Mouse (Mus musculus): ENCODE measurements around the gene Rgs7bp. TPM values are rescaled to one million over a fixed set of nuclear protein-coding genes. Genes with fewer than 3 reads are reported as not detected.
"Not testable (repeated sequence)": the region's sequence is repeated elsewhere in the genome, so short reads cannot be mapped to it uniquely, and the experiment has no call there.

The Rgs7bp gene
- polyA plus RNA-seq, 1 experiment = 0.17 TPM

- H3K4me1 ChIP-seq = no peaks in the 10 kb centered on the region
- H3K9me3 ChIP-seq = peaks cover 9% of the 10 kb centered on the region
- no peaks in the 10 kb centered on the region for H3K36me3 ChIP-seq (replicated peaks; ENCODE audit: low read length)
- TF ChIP-seq GATA1 (IDR thresholded peaks at IDR 0.05; ENCODE audit: borderline replicate concordance, low read length) (no peak), FLI1 (IDR thresholded peaks at IDR 0.05; ENCODE audit: low read length) (no peak)
- H3K27me3 ChIP-seq (replicated peaks) = no peaks in the 10 kb centered on the region
- no peak overlapping the region for H3K4me3 ChIP-seq (replicated peaks)
Measured at GRCm38 (mm10) chr13:104916106-104916505, 138.6 kb downstream of the Rgs7bp start.

- TF ChIP-seq FLI1 (IDR thresholded peaks at IDR 0.05; ENCODE audit: low read length) = no peak
- TF ChIP-seq GATA1 (IDR thresholded peaks at IDR 0.05; ENCODE audit: borderline replicate concordance, low read length) = no peak
- no peaks in the 10 kb centered on the region for H3K27me3 ChIP-seq (replicated peaks)
- H3K36me3 ChIP-seq (replicated peaks; ENCODE audit: low read length) = no peaks in the 10 kb centered on the region
- H3K9me3 ChIP-seq = peaks cover 9% of the 10 kb centered on the region
- H3K4me1 ChIP-seq = 0 out of 2 replicates have a peak, but pooled peaks cover 3% of the 10 kb centered on the region
- no peak overlapping the region for H3K4me3 ChIP-seq (replicated peaks)
Measured at GRCm38 (mm10) chr13:104914288-104914895, 140.3 kb downstream of the Rgs7bp start.

- H3K9me3 ChIP-seq; H3K4me3 ChIP-seq (replicated peaks); H3K4me1 ChIP-seq; H3K27me3 ChIP-seq (replicated peaks); H3K36me3 ChIP-seq (replicated peaks; ENCODE audit: low read length): not testable (repeated sequence)
Measured at GRCm38 (mm10) chr13:104911626-104912025, 143.1 kb downstream of the Rgs7bp start.

- not testable (repeated sequence) for H3K4me1 ChIP-seq; H3K27me3 ChIP-seq (replicated peaks); H3K4me3 ChIP-seq (replicated peaks); H3K36me3 ChIP-seq (replicated peaks; ENCODE audit: low read length); H3K9me3 ChIP-seq
Measured at GRCm38 (mm10) chr13:104911006-104911405, 143.7 kb downstream of the Rgs7bp start.

GRCm38 (mm10) chr13:104908691-104909090 lies 146.0 kb downstream of the Rgs7bp start:
- Histone ChIP-seq H3K9me3 (peaks cover 4% of the 10 kb centered on the region), H3K4me3 (replicated peaks) (no peak overlapping the region), H3K27me3 (replicated peaks) (peaks cover 2% of the 10 kb centered on the region), H3K4me1 (0 out of 2 replicates have a peak, but pooled peaks cover 3% of the 10 kb centered on the region), H3K36me3 (replicated peaks; ENCODE audit: low read length) (no peaks in the 10 kb centered on the region)
- no peak for TF ChIP-seq GATA1 (IDR thresholded peaks at IDR 0.05; ENCODE audit: borderline replicate concordance, low read length)
- TF ChIP-seq FLI1 (IDR thresholded peaks at IDR 0.05; ENCODE audit: low read length) = no peak

Other genes starting within 250 kb of the Rgs7bp start
- gene Cwc27, start 237.8 kb downstream of the Rgs7bp start, polyA plus RNA-seq (2012; ENCODE audit: insufficient read depth, low replicate concordance) = 3.6 TPM in 1 of 2 replicates, not detected in the other
- not detected in 2 replicates for gene Shisal2b, start 191.0 kb downstream of the Rgs7bp start, polyA plus RNA-seq (2012; ENCODE audit: insufficient read depth, low replicate concordance)
- not detected in 2 replicates for gene 4933425L06Rik, start 27.2 kb upstream of the Rgs7bp start, polyA plus RNA-seq (2012; ENCODE audit: insufficient read depth, low replicate concordance)
- gene Rnf180, start 239.9 kb upstream of the Rgs7bp start, polyA plus RNA-seq (2012; ENCODE audit: insufficient read depth, low replicate concordance) = 2.7 and 7.8 TPM in 2 replicates

Data from megakaryocyte, embryonic 14.5 days (primary cell).